ENCODE assay signal across 8 mouse cellular contexts in the genomic region with DNA sequence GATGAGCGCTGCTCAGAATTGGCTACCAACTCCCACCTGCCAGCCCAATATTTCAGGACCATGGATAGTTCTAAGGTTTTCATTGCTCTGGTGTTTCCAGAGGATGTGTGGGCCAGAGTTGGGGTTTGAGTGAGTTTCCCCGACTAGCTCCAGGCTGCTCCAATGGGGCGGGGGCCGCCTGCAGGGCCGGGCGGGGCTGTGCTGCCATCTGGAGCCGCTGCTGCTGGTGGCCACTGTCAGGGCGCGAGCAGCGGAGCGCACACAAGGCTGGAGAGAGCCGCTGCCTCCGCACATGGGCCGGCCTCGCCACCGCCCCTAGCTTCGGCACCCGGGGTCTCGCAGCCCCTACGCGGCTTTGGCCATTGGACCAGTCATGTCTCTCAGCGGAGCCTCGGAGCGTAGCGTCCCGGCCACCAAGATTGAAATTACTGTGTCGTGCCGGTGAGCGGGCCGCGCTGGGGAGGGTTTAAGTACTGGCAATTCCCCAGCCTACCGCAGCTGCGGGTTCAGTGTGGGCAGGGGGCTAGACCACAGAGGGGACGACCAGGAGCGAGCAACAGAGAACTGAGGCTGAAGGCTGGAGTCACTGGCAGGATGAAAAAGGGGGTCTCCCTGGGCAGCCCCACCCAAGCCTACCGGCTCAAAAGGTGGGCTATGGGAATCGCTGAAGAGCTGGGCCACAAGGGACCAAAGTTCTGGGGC. TPM values are rescaled to one million over a fixed set of nuclear protein-coding genes. Genes with fewer than 3 reads are reported as not detected.
DNase-seq lines count a peak whose midpoint lies in the region; ATAC-seq and TF ChIP-seq lines count a peak whose summit lies in the region.
"Had no signal": no experiment of that assay in that cellular context is flagged by ENCODE, and none has a peak within 500 bp of the region (broad histone marks: within the 10 kb centered on the region; RNA-seq: fewer than 3 reads in every experiment).

A gene (plus strand): TSS at position 207 of the 702 bp plus-strand sequence.

- intact Hi-C loops in left cerebral cortex, postnatal 10 days (cut with DNase I): no loop called here

- no peaks in the 10 kb centered on the region for H3K9me3 ChIP-seq in ES-E14 (ENCODE audit: control insufficient read depth, insufficient read depth, low read depth, low read length)
- no peaks in the 10 kb centered on the region for H3K9me3 ChIP-seq in hindbrain, embryonic 11.5 days (ENCODE audit: control insufficient read depth, low read length)
- no peaks in the 10 kb centered on the region for H3K9me3 ChIP-seq in neural tube, embryonic 11.5 days (ENCODE audit: control insufficient read depth, low read length)

- peaks cover 25% of the 10 kb centered on the region for H3K27me3 ChIP-seq in hindbrain, embryonic 11.5 days (ENCODE audit: control insufficient read depth, insufficient read depth, low read length)
- peaks cover 26% of the 10 kb centered on the region for H3K27me3 ChIP-seq in neural tube, embryonic 11.5 days (ENCODE audit: control insufficient read depth, insufficient read depth, low read length)

- 1% methylated on average over 37 of the region's 37 CpGs for WGBS in hindbrain, embryonic 11.5 days
- WGBS in neural tube, embryonic 11.5 days: under 1% methylated on average over 37 of the region's 37 CpGs

- peak within 1 kb of the TSS; percentile 50 for H3K4me2 ChIP-seq in hindbrain, embryonic 11.5 days (replicated peaks; ENCODE audit: low read depth, low read length)
- peak within 1 kb of the TSS; percentile 35 for H3K4me2 ChIP-seq in neural tube, embryonic 11.5 days (ENCODE audit: low read depth)

- H3K4me1 ChIP-seq in ES-E14 (ENCODE audit: control insufficient read depth in 2 of 2, insufficient read depth in 2 of 2, low read length in 2 of 2, poor library complexity in 1 of 2): peaks cover 0 to 11% of the 10 kb centered on the region in 2 experiments; a peak in 1 of 4 replicates
- peaks cover 3% of the 10 kb centered on the region for H3K4me1 ChIP-seq in hindbrain, embryonic 11.5 days (replicated peaks; ENCODE audit: control insufficient read depth, insufficient read depth, low read length)
- H3K4me1 ChIP-seq in neural tube, embryonic 11.5 days (ENCODE audit: control insufficient read depth, insufficient read depth, low read length): no peaks in the 10 kb centered on the region

- DNase-seq in ES-E14 (ENCODE audit: low read depth, low spot score): peak; percentile 66
- DNase-seq in embryo, embryonic 11 days: peak; percentile 83
- DNase-seq in hindbrain, embryonic 11.5 days (ENCODE audit: low spot score): peak; percentile 62
- peak in 1 of 2 experiments; percentile 71 for DNase-seq in left cerebral cortex, postnatal 10 days (ENCODE audit: extremely low spot score in 1 of 2, low spot score in 2 of 2)
- DNase-seq in neural tube, embryonic 11.5 days (ENCODE audit: low spot score): peak; percentile 70

- no peak within 1 kb of the TSS for H3K27ac ChIP-seq in ES-E14 (ENCODE audit: insufficient read depth, low read depth, low read length, poor library complexity, severe bottlenecking)
- no peak within 1 kb of the TSS for H3K27ac ChIP-seq in hindbrain, embryonic 11.5 days (ENCODE audit: low read depth, low read length)
- H3K27ac ChIP-seq in neural tube, embryonic 11.5 days (ENCODE audit: low read depth, low read length): no peak within 1 kb of the TSS

- in situ Hi-C loops in ES-E14 (cut with MboI; ENCODE audit: low sequenced_read_pairs in 2 of 2, unreplicated experiment in 2 of 2): no loop called here

- no peaks in the 10 kb centered on the region for H3K36me3 ChIP-seq in ES-E14 (ENCODE audit: control insufficient read depth, insufficient read depth, low read length, poor library complexity, severe bottlenecking)
- H3K36me3 ChIP-seq in hindbrain, embryonic 11.5 days (ENCODE audit: control insufficient read depth, insufficient read depth, low read length): 0 out of 2 replicates have a peak, but pooled peaks cover 2% of the 10 kb centered on the region
- H3K36me3 ChIP-seq in neural tube, embryonic 11.5 days (ENCODE audit: control insufficient read depth, insufficient read depth, low read length): no peaks in the 10 kb centered on the region

- H3K9ac ChIP-seq in ES-E14 (ENCODE audit: insufficient read depth, low read depth, low read length, poor library complexity, severe bottlenecking): peak within 1 kb of the TSS; percentile 18; the same call in 1 of the 2 replicates
- H3K9ac ChIP-seq in hindbrain, embryonic 11.5 days (ENCODE audit: low read depth, low read length): peak within 1 kb of the TSS; percentile 15; the same call in 1 of the 2 replicates
- H3K9ac ChIP-seq in neural tube, embryonic 11.5 days (ENCODE audit: low read length): 0 out of 2 replicates have a peak within 1 kb of the TSS, but pooled peaks have one; percentile 14

- peak within 1 kb of the TSS; percentile 52 to 59 for H3K4me3 ChIP-seq in ES-E14 (ENCODE audit: insufficient read depth in 1 of 2, low read depth in 1 of 2, low read length in 2 of 2, poor library complexity in 1 of 2, severe bottlenecking in 1 of 2)
- H3K4me3 ChIP-seq in hindbrain, embryonic 11.5 days (ENCODE audit: low read depth, low read length): peak within 1 kb of the TSS; percentile 18
- 0 out of 2 replicates have a peak within 1 kb of the TSS, but pooled peaks have one; percentile 3 for H3K4me3 ChIP-seq in neural tube, embryonic 11.5 days (ENCODE audit: low read depth, low read length)

- peak; percentile 26 for ATAC-seq in CD4-positive, CD25-positive, alpha-beta regulatory T cell, adult 4 months
- peak; percentile 77 for ATAC-seq in hindbrain, embryonic 11.5 days (ENCODE audit: low FRiP score)
- peak; percentile 65 for ATAC-seq in neural tube, embryonic 11.5 days (ENCODE audit: insufficient read depth, low FRiP score, low TSS enrichment)
- no peak for ATAC-seq in monocyte, adult 5-6 weeks (replicated peaks; ENCODE audit: insufficient number of reproducible peaks, low FRiP score, low TSS enrichment, poor library complexity, severe bottlenecking)

TF ChIP-seq in ES-E14, 5 proteins besides CTCF, POLR2A, EP300 and RAD21:
- TF ChIP-seq ZNF384 (IDR thresholded peaks at IDR 0.05; ENCODE audit: low read depth, low read length) (no peak), CHD2 (IDR thresholded peaks at IDR 0.05; ENCODE audit: low read depth, low read length) (no peak), MAFK (IDR thresholded peaks at IDR 0.05; ENCODE audit: insufficient read depth, low read depth, low read length) (no peak)

RNA-seq across cellular contexts. Expression of the gene that starts here (rescaled TPM):
- under 1 TPM; 0.23 to 0.28 TPM for polyA plus RNA-seq in CD4-positive, CD25-positive, alpha-beta regulatory T cell, adult 4 months (2017; shearing (Covaris generic))
- total RNA-seq in ES-E14 (2012; rRNA removed): 1.7 and 2.9 TPM in 2 replicates
- 0.24 and 0.29 TPM in 2 replicates for polyA plus RNA-seq in hindbrain, embryonic 11.5 days (2014; fragmentation: Nextera tagmentation; extraction: Ambion mirVana)
- 10 to 100 TPM; 21.0 to 22.3 TPM for total RNA-seq in left cerebral cortex, postnatal 10 days (2021)
- polyA plus RNA-seq in neural tube, embryonic 11.5 days (2014; fragmentation: Nextera tagmentation; extraction: Ambion mirVana): 0.08 and 0.18 TPM in 2 replicates
- total RNA-seq in monocyte, adult 5-6 weeks (2017): 0.19 to 0.75 TPM in 2 of 3 replicates, not detected in the other
- polyA plus RNA-seq: gonadal fat pad, adult 2 months had no signal

Comparison
In these comparisons a context has a peak if more than half of its experiments do, and no peak if none do; other contexts are left out.
1. Peak in ATAC-seq in CD4-positive, CD25-positive, alpha-beta regulatory T cell, adult 4 months; RNA of the gene not detected or under 1 TPM.
2. Peak in DNase-seq, ATAC-seq, H3K4me3 ChIP-seq, H3K9ac ChIP-seq and H3K4me2 ChIP-seq in hindbrain, embryonic 11.5 days; RNA of the gene not detected or under 1 TPM.
3. Peak in DNase-seq, ATAC-seq, H3K4me3 ChIP-seq, H3K9ac ChIP-seq and H3K4me2 ChIP-seq in neural tube, embryonic 11.5 days; RNA of the gene not detected or under 1 TPM.
4. H3K4me3 ChIP-seq: peak in every context shown above with its lines; median percentile 56 in ES-E14; 18 in hindbrain, embryonic 11.5 days; 3 in neural tube, embryonic 11.5 days.